Mouse (Mus musculus) midbrain, embryonic 11.5 days (tissue): ENCODE results near the gene Pla2g12a. TPM values are rescaled to one million over a fixed set of nuclear protein-coding genes. Genes with fewer than 3 reads are reported as not detected.

Experiments
- ATAC-seq: fragments of 200-750 bp; cut with Nextera tagmentation; 2 replicates; pipeline ENCODE4 v1.8.0; 2017; ENCODE audit warnings: moderate TSS enrichment, moderate library complexity; ENCODE audit not compliant: low FRiP score
- DNase-seq: peaks from one replicate; pipeline ENCODE4 v3.0.0; 2015; ENCODE audit warnings: low spot score; ENCODE audit errors: missing footprints
- H3K27ac ChIP-seq: fragments of 300-500 bp; sonication (generic); 2 replicates; pipeline ENCODE4 v1.5.1; 2014; ENCODE audit warnings: low read depth, low read length
- H3K27me3 ChIP-seq: fragments of 300-500 bp; sonication (generic); 2 replicates; pipeline ENCODE4 v1.6.1; 2014; ENCODE audit warnings: mild to moderate bottlenecking, low read length, moderate library complexity, mixed read lengths; ENCODE audit not compliant: control insufficient read depth, insufficient read depth
- H3K36me3 ChIP-seq: fragments of 300-500 bp; sonication (generic); 2 replicates; pipeline ENCODE4 v1.6.1; 2014; ENCODE audit warnings: mild to moderate bottlenecking, low read length, moderate library complexity, mixed read lengths; ENCODE audit not compliant: control insufficient read depth, insufficient read depth
- H3K4me1 ChIP-seq: fragments of 300-500 bp; sonication (generic); 2 replicates; pipeline ENCODE4 v1.6.1; 2014; ENCODE audit warnings: low read length; ENCODE audit not compliant: control insufficient read depth, insufficient read depth
- H3K4me2 ChIP-seq: fragments of 300-500 bp; sonication (generic); 2 replicates; pipeline ENCODE4 v1.6.1; 2014; ENCODE audit warnings: mild to moderate bottlenecking, moderate library complexity
- H3K4me3 ChIP-seq: fragments of 300-500 bp; sonication (generic); 2 replicates; pipeline ENCODE4 v1.5.1; 2014; ENCODE audit warnings: low read depth, low read length
- H3K9ac ChIP-seq: fragments of 300-500 bp; sonication (generic); 2 replicates; pipeline ENCODE4 v1.6.1; 2014; ENCODE audit warnings: low read length
- H3K9me3 ChIP-seq: fragments of 300-500 bp; sonication (generic); 2 replicates; pipeline ENCODE4 v1.6.1; 2016; ENCODE audit warnings: low read length; ENCODE audit not compliant: control insufficient read depth
- WGBS: fragments of 180-500 bp; shearing (Covaris S2); extraction: QIAGEN DNeasy Blood & Tissue Kit; methylation state at CpG from one replicate; pipeline ENCODE4 v1.1.7; 2014; 5-methylcytosine and 5-hydroxymethylcytosine counted together
- polyA plus RNA-seq: library from polyadenylated mRNA; unstranded; fragments of >200 nt; fragmentation: Nextera tagmentation; extraction: Ambion mirVana; gene quantifications from 2 replicates; pipeline ENCODE4 v1.2.1, GENCODE M21; 2014

Gene Pla2g12a
- 27.6 and 27.9 TPM in 2 replicates for polyA plus RNA-seq

DNA sequence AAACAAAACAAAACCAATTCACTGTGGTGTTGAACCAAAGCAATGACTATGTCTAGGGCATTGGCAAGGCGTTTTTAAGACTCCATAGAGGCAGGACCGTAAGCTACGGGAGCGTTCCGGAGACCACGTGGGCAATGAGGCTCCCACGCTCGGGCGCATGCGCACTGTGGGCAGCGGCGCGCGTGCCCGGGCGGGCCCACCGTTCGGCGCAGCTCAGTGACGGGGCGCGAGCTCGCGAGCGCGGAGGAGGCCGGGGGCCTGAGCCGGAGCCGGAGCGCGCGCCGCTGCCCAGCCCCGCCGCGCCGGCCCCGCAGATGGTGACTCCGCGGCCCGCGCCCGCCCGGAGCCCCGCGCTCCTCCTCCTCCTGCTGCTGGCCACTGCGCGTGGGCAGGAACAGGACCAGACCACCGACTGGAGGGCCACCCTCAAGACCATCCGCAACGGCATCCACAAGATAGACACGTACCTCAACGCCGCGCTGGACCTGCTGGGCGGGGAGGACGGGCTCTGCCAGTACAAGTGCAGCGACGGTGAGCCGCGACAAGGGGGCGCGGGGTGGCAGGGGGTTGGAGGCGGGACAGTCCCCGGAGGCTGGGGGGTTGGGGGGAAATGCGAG lies at the start of gene Pla2g12a:
Gene Pla2g12a, plus strand, starts transcription at position 202 of the 617 bp plus-strand sequence.
- H3K4me3 ChIP-seq = peak within 1 kb of the TSS; percentile 68
- peaks cover 4% of the 10 kb centered on the region; the same call in 1 of the 2 replicates for H3K4me1 ChIP-seq
- ATAC-seq = peak; percentile 94
- no peaks in the 10 kb centered on the region for H3K36me3 ChIP-seq
- no peaks in the 10 kb centered on the region for H3K27me3 ChIP-seq
- peak within 1 kb of the TSS; percentile 67; the same call in 1 of the 2 replicates for H3K27ac ChIP-seq
- 1% methylated on average over 58 of the region's 66 CpGs for WGBS
- no peaks in the 10 kb centered on the region for H3K9me3 ChIP-seq
- DNase-seq = peak; percentile 99
- H3K4me2 ChIP-seq = peak within 1 kb of the TSS; percentile 81
- peak within 1 kb of the TSS; percentile 71 for H3K9ac ChIP-seq

DNA sequence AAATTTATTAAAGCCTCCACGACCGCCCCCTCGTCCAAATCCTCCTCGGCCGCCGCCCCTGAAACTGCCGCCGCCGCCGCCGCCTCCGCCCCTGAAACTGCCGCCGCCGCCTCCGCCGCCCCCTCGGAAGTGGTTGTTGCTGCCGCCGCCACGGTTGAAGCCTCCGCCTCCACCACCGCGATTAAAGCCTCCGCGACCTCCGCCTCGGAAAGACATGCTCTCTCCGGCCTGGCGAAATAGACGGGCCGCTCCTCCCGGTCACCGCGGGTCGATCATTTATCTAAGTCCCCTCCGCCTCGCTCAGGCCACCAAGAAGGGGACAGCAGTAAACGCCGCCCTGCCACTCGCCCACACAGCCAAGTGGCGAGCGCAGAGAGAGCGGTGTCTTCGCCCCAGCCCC lies 47.8 kb upstream of the Pla2g12a start:
- ATAC-seq = no peak
- DNase-seq = no peak
- Histone ChIP-seq H3K27ac (peak overlapping the region; percentile 81), H3K4me3 (peak overlapping the region; percentile 91), H3K27me3 (no peaks in the 10 kb centered on the region), H3K4me2 (peak overlapping the region; percentile 71), H3K36me3 (no peaks in the 10 kb centered on the region; the same call in 1 of the 2 replicates), H3K9ac (peak overlapping the region; percentile 78), H3K4me1 (peaks cover 8% of the 10 kb centered on the region), H3K9me3 (no peaks in the 10 kb centered on the region)
- WGBS = under 1% methylated on average over 44 of the region's 45 CpGs

DNA sequence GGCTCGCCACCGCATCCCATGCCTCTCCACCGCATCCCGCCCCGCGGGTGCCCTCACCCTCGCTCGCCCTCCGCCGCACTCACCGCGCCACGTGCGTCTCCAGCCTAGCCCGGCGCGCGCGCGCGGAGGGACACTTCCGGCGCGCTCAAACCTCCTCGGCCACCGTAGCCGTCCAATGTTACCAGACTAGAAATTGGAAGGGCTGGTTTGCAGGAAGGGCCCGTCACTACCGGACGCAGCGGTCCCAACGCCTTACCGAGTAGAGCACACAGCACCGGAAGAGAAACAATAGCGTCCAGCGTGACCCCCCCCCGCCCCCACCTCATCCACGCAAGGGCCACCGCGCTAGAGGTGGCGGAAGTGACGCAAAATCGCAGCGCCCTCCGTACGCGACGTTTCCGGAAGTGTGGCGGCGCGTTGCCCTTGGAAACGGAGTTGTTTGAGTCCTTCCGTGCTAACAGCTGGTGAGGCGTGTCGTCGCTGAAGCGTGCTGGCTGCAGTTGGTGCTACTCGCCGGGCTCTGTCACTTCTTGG lies 47.3 kb upstream of the Pla2g12a start, which contains the start of gene Gar1:
Gene Gar1, minus strand, starts transcription at position 362 of the 534 bp plus-strand sequence.
- WGBS = 0% methylated on average over 60 of the region's 60 CpGs
- Histone ChIP-seq H3K27ac (peak within 1 kb of the TSS; percentile 81), H3K4me2 (peak within 1 kb of the TSS; percentile 71), H3K9ac (peak within 1 kb of the TSS; percentile 78), H3K4me3 (peak within 1 kb of the TSS; percentile 91), H3K4me1 (peaks cover 8% of the 10 kb centered on the region), H3K27me3 (no peaks in the 10 kb centered on the region), H3K9me3 (no peaks in the 10 kb centered on the region), H3K36me3 (no peaks in the 10 kb centered on the region; the same call in 1 of the 2 replicates)
- ATAC-seq (peak; percentile 95), DNase-seq (peak; percentile 100)

DNA sequence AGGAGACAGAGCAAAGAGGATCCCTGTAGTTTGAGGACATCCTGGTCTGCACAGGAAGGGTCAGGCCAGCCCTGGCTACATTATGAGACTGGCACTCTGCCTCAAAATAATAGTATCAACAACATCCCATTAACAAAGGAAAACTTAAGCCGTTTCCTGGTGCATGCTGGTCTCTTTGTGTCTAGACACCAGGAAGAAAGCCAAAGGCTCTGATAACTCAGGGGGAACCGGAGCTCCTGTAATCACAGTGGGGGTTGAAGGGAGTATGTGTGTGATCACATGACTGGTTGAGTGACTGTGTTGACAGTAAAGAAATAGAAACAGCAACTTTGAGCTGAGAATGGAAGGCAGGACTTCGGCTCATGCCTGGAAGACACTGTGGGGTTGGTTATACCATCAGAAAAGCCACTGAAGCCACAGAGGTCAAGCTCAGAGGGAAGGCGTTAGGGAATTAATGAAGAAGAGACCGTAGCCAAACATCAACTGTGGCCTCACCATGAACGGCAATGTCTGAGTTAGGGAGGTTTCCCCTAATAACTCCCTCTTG lies 42.9 kb upstream of the Pla2g12a start, which contains the start of gene Cfi:
Gene Cfi, plus strand, starts transcription at position 497 of the 547 bp plus-strand sequence.
- WGBS = 74% methylated on average over 6 of the region's 6 CpGs
- Histone ChIP-seq H3K27me3 (no peaks in the 10 kb centered on the region), H3K36me3 (no peaks in the 10 kb centered on the region), H3K4me2 (peak within 1 kb of the TSS; percentile 2; the same call in 1 of the 2 replicates), H3K9ac (no peak within 1 kb of the TSS), H3K4me3 (no peak within 1 kb of the TSS), H3K27ac (no peak within 1 kb of the TSS), H3K4me1 (no peaks in the 10 kb centered on the region), H3K9me3 (no peaks in the 10 kb centered on the region)
- no peak for ATAC-seq
- no peak for DNase-seq

DNA sequence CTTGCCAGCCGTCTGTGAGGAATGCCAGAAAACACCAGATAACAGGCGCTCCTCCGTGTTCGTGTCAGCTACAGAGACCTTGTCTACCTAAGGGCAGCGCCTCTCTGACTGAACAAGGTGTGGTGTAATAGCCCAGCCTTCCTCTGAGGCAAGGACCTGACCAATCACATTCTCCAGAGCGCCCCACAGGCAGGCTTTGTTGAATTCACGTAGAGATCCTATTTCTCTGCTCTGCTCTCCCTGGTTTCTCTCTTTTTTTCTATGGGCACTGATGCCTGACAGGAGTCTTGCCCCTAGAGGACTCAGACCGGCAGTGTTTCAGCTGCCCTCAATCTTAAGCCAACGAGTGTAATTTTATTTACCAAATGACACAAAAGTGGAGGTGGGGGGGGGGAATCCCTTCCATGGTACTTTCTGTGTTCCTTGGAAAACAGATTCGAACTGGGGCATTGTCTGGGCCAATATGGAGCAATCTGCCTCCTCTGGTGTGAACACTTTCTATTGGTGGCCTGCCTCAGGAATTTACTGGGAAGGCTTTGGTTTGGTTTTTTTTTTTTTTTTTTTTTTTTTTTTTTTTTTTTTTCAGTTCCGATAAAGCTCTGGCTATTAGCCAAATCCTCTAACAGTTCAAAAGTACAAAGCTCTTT lies 42.2 kb upstream of the Pla2g12a start:
- Histone ChIP-seq H3K36me3 (no peaks in the 10 kb centered on the region), H3K27me3 (no peaks in the 10 kb centered on the region), H3K27ac (no peak overlapping the region), H3K4me1 (no peaks in the 10 kb centered on the region), H3K4me2 (peak overlapping the region; percentile 2; the same call in 1 of the 2 replicates), H3K9ac (no peak overlapping the region), H3K9me3 (no peaks in the 10 kb centered on the region), H3K4me3 (no peak overlapping the region)
- 14% methylated on average over 11 of the region's 11 CpGs for WGBS
- ATAC-seq = no peak
- DNase-seq = no peak

DNA sequence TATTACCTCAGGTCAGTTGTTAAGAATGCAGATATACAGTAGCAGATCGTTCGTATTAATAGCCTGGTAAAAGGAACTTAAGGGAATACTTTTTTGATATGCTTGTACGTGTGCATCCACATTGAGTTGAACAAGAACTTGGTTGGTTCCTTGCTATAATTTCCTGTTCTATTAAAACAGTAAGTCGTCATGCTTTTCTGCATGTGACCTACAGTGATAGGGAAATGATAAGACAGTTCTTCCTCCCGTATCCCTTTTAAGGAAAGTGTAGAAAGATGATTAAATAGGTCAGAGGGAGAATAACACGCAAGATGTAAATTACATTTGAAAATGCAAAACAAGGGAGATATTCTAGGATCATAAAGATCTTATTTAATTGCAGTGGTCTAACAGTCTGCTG lies 41.4 kb upstream of the Pla2g12a start:
- Histone ChIP-seq H3K36me3 (no peaks in the 10 kb centered on the region), H3K4me2 (no peak overlapping the region), H3K4me1 (no peaks in the 10 kb centered on the region), H3K27ac (no peak overlapping the region), H3K27me3 (no peaks in the 10 kb centered on the region), H3K9me3 (no peaks in the 10 kb centered on the region), H3K9ac (no peak overlapping the region), H3K4me3 (no peak overlapping the region)
- 94% methylated on average over 6 of the region's 6 CpGs for WGBS
- ATAC-seq = no peak
- no peak for DNase-seq

DNA sequence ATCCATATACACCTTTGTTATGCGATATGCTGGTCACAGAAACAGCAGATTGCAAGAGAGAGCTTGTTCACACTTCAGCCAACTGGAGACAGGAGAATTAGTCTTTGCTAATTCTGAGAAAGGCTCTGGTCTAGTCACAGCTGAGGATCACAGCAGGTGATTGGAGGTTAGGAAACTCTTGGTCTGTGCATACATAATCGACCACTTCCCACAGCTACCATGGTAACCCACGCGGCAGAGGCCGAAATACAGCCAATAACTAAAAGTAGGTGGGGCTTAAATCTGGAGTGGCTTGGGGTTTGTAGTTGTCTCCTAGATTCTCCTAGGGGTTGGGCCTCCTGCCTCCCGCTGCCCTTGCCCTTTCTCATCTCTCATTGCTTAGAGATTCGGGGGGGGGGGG lies 40.4 kb upstream of the Pla2g12a start:
- no peak overlapping the region for H3K4me2 ChIP-seq
- H3K27ac ChIP-seq = no peak overlapping the region
- no peak overlapping the region for H3K4me3 ChIP-seq
- H3K9me3 ChIP-seq = no peaks in the 10 kb centered on the region
- 50% methylated on average over 7 of the region's 7 CpGs for WGBS
- H3K36me3 ChIP-seq = no peaks in the 10 kb centered on the region
- no peak for DNase-seq
- no peak for ATAC-seq
- H3K9ac ChIP-seq = no peak overlapping the region
- no peaks in the 10 kb centered on the region for H3K4me1 ChIP-seq
- no peaks in the 10 kb centered on the region for H3K27me3 ChIP-seq

DNA sequence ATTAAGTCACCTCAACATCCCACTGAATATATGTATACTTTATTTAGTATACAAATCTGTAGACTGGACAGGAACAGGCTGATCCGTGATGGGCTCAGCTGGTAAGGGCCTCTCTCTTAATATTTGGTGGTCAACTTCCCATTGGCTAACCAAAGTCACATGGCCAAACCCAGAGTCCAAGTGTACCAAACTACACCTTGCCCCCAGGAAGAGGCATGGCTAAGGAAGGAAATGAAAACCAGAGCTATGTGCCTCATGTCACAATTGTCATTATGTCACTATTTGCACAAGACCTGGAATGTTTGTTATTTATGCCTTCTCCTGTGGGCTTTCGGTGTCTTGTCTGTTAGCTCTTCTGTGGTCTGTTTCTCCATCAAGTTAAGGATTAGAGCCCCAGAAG lies 32.5 kb upstream of the Pla2g12a start:
- no peaks in the 10 kb centered on the region for H3K4me1 ChIP-seq
- no peaks in the 10 kb centered on the region for H3K9me3 ChIP-seq
- ATAC-seq (no peak), DNase-seq (no peak)
- H3K36me3 ChIP-seq = no peaks in the 10 kb centered on the region
- no peak overlapping the region for H3K27ac ChIP-seq
- H3K9ac ChIP-seq = no peak overlapping the region
- H3K27me3 ChIP-seq = no peaks in the 10 kb centered on the region
- no peak overlapping the region for H3K4me2 ChIP-seq
- 82% methylated on average over 2 of the region's 2 CpGs for WGBS
- no peak overlapping the region for H3K4me3 ChIP-seq

DNA sequence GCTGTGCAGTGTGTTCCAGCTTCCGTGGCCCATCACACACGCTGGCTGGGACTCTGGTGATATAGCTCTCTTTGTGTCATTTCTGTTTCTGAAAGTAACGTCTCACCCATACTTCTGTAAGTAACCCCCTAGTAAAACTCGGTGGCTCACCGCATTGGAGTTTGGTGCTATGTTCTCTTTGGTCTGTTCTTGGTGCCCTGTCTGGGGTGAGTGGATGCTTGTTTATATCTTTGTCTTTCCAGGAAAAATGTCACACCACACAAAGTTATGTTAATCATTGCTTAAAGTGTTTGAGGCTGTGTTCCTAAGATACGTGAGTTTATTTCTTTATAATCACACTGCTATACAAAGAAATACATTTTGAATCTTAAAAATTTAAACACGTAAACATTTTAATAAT lies 31.6 kb upstream of the Pla2g12a start:
- Histone ChIP-seq H3K4me1 (no peaks in the 10 kb centered on the region), H3K36me3 (no peaks in the 10 kb centered on the region), H3K9ac (no peak overlapping the region), H3K9me3 (no peaks in the 10 kb centered on the region), H3K4me2 (no peak overlapping the region), H3K27ac (no peak overlapping the region), H3K4me3 (no peak overlapping the region), H3K27me3 (no peaks in the 10 kb centered on the region)
- DNase-seq = no peak
- no peak for ATAC-seq
- WGBS = 88% methylated on average over 7 of the region's 7 CpGs
